Mouse (Mus musculus) small intestine, adult 2 months (tissue): ENCODE data around the gene Sdad1. TPM values are rescaled to one million over a fixed set of nuclear protein-coding genes. Genes with fewer than 3 reads are reported as not detected.

Source experiments
- H3K27ac ChIP-seq: fragments of 200-500 bp; 2 replicates; pipeline ENCODE4 v1.5.1; 2012; ENCODE audit warnings: low read depth, low read length, control low read depth, inconsistent platforms; ENCODE audit not compliant: insufficient read depth
- H3K27me3 ChIP-seq: fragments of 200-500 bp; 2 replicates; pipeline ENCODE4 v1.6.1; 2012; ENCODE audit warnings: mild to moderate bottlenecking, moderate library complexity, low read length, inconsistent platforms; ENCODE audit not compliant: control insufficient read depth, insufficient read depth
- H3K36me3 ChIP-seq: fragments of 200-500 bp; 2 replicates; pipeline ENCODE4 v1.6.1; 2012; ENCODE audit warnings: mild to moderate bottlenecking, low read length, control low read depth, inconsistent platforms; ENCODE audit not compliant: control insufficient read depth, insufficient read depth
- H3K4me1 ChIP-seq: fragments of 200-500 bp; 2 replicates; pipeline ENCODE4 v1.6.1; 2012; ENCODE audit warnings: low read length, inconsistent platforms, mixed read lengths; ENCODE audit not compliant: control insufficient read depth, insufficient read depth, insufficient read length
- H3K4me3 ChIP-seq: fragments of 200-500 bp; 2 replicates; pipeline ENCODE4 v1.5.1; 2012; ENCODE audit warnings: low read depth, mild to moderate bottlenecking, control low read depth, inconsistent platforms, low read length, moderate library complexity
- CTCF ChIP-seq: fragments of 200-500 bp; IDR thresholded peaks from 2 replicates; pipeline ENCODE4 v1.5.1; 2012; ENCODE audit warnings: low read depth, mild to moderate bottlenecking, control low read depth, inconsistent platforms, low read length, moderate library complexity, mixed read lengths; ENCODE audit not compliant: insufficient replicate concordance, insufficient read length; ENCODE audit errors: extremely low read depth
- POLR2A ChIP-seq: fragments of 200-500 bp; IDR thresholded peaks from 2 replicates; pipeline ENCODE4 v1.6.1; 2012; ENCODE audit warnings: low read depth, mild to moderate bottlenecking, control low read depth, inconsistent platforms, low read length, moderate library complexity
- WGBS: fragments of 180-500 bp; shearing (Covaris S2); methylation state at CpG from one replicate; pipeline ENCODE4 v1.1.7; 2018; 5-methylcytosine and 5-hydroxymethylcytosine counted together
- polyA plus RNA-seq: library from polyadenylated mRNA; depleted of rRNA; stranded (reverse); fragments of >200 nt; gene quantifications from 2 replicates; pipeline ENCODE4 v1.2.3, GENCODE M21; 2012; rRNA removed

The Sdad1 gene
- polyA plus RNA-seq, 1 experiment = 4.2 TPM

DNA sequence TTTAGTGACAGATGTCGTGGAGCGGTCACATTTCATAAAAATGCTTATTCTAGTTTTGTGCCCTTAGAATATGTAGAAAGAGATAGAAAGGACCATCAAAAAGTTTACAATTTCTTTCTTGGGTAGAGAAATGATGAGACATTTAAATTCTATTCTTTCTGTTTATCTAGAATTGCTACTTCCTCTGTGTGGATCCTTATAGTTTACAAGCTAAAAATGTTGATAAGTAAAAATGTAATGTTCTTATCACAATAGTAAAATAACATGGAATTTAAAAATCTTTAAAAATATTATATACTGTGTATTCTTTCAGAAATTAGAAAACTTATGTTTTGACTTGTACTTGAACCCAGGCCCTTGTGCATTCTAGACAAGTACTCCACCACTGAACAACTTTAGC lies 65.4 kb downstream of the Sdad1 start:
- whole genome bisulfite sequencing = 96% methylated on average over 2 of the region's 2 CpGs

GRCm38 (mm10) chr5:92240769-92241168 lies 69.5 kb downstream of the Sdad1 start:
- WGBS = 94% methylated on average over 12 of the region's 12 CpGs
- no peak overlapping the region for H3K4me3 ChIP-seq
- H3K27me3 ChIP-seq = no peaks in the 10 kb centered on the region
- TF ChIP-seq POLR2A (no peak), CTCF (no peak)
- H3K27ac ChIP-seq = no peak overlapping the region
- no peaks in the 10 kb centered on the region for H3K4me1 ChIP-seq
- no peaks in the 10 kb centered on the region for H3K36me3 ChIP-seq

More for the DNA sequence above, 65.4 kb downstream of the Sdad1 start:
- no peak for TF ChIP-seq CTCF
- no peak for TF ChIP-seq POLR2A
- Histone ChIP-seq H3K4me1 (peaks cover 4% of the 10 kb centered on the region; the same call in 1 of the 2 replicates), H3K4me3 (no peak overlapping the region), H3K36me3 (no peaks in the 10 kb centered on the region; the same call in 1 of the 2 replicates), H3K27me3 (no peaks in the 10 kb centered on the region), H3K27ac (no peak overlapping the region)

- Histone ChIP-seq H3K27me3 (no peaks in the 10 kb centered on the region), H3K4me1 (peaks cover 3% of the 10 kb centered on the region; the same call in 1 of the 2 replicates), H3K36me3 (no peaks in the 10 kb centered on the region), H3K27ac (no peak overlapping the region), H3K4me3 (peak overlapping the region; percentile 2; the same call in 1 of the 2 replicates)
- 42% methylated on average over 29 of the region's 29 CpGs for WGBS
- TF ChIP-seq CTCF (peak; percentile 59; the same call in 1 of the 2 replicates), POLR2A (no peak)
Measured at GRCm38 (mm10) chr5:92239333-92240232, 70.7 kb downstream of the Sdad1 start.

DNA sequence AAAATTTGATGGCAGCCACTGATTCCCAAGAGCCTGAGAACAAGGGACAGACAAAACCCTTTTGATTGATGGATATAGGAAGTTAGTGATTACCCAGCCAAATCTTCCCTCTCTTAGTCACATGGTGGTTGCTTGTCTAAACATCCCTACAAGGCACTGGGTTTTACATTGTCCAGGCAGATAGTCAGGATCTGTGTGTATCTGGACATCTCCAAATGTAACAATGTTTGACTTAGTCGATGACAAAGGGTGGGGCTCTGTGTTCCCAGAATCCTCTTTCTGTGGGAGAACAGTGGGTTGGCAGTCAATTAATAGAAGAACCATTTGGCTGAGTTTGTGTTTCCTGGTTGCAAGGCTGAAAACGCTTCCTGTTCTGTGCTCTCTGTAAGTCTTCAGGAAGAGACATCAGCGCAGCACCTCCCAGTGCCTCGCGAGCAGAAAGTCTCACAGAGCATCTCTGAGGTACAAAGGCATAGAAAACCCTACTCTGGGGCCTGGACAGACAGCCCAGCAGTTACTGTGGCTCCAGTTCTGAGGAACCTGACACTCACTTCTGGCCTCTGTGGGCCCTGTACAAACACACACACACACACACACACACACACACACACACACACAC lies 75.2 kb downstream of the Sdad1 start:
- WGBS = 13% methylated on average over 5 of the region's 5 CpGs

More for the DNA sequence above, 75.2 kb downstream of the Sdad1 start:
- Histone ChIP-seq H3K27ac (peak overlapping the region; percentile 59), H3K36me3 (no peaks in the 10 kb centered on the region), H3K4me3 (peak overlapping the region; percentile 42), H3K4me1 (peaks cover 3% of the 10 kb centered on the region; the same call in 1 of the 2 replicates), H3K27me3 (no peaks in the 10 kb centered on the region)
- TF ChIP-seq CTCF = no peak
- TF ChIP-seq POLR2A = no peak

Other genes with a start within 250 kb of the Sdad1 start
- gene G3bp2, start 226.8 kb downstream of the Sdad1 start, polyA plus RNA-seq = 3.1 and 6.9 TPM in 2 replicates
- 15.7 and 25.1 TPM in 2 replicates for gene Uso1, start 172.5 kb downstream of the Sdad1 start, polyA plus RNA-seq
- gene U90926, start 95.1 kb downstream of the Sdad1 start, polyA plus RNA-seq = not detected in 2 replicates
- gene Ppef2, start 54.2 kb downstream of the Sdad1 start, polyA plus RNA-seq = 0.36 and 1.4 TPM in 2 replicates
- 28.9 and 59.9 TPM in 2 replicates for gene Naaa, start 32.3 kb downstream of the Sdad1 start, polyA plus RNA-seq
- 1.8 and 7.9 TPM in 2 replicates for gene Cxcl9, start 17.6 kb upstream of the Sdad1 start, polyA plus RNA-seq
- gene Art3, start 21.3 kb upstream of the Sdad1 start, polyA plus RNA-seq = 1.1 and 1.9 TPM in 2 replicates
- 5.0 and 9.6 TPM in 2 replicates for gene Cxcl10, start 38.4 kb upstream of the Sdad1 start, polyA plus RNA-seq
- 6.7 and 6.9 TPM in 2 replicates for gene Nup54, start 124.7 kb upstream of the Sdad1 start, polyA plus RNA-seq
- gene Scarb2, start 196.4 kb upstream of the Sdad1 start, polyA plus RNA-seq = 7.9 and 8.4 TPM in 2 replicates
- gene Fam47e, start 244.6 kb upstream of the Sdad1 start, polyA plus RNA-seq = not detected in 2 replicates